Mouse (Mus musculus) testis, adult 2 months (tissue): ENCODE data around the gene Il20ra.

Experiments used
- CTCF ChIP-seq: fragments of 200-500 bp; IDR thresholded peaks from 2 replicates; pipeline ENCODE4 v1.5.1; 2012; ENCODE audit warnings: low read depth, mild to moderate bottlenecking, inconsistent platforms, low read length, moderate library complexity; ENCODE audit not compliant: control insufficient read depth, insufficient read depth, insufficient replicate concordance
- POLR2A ChIP-seq: fragments of 200-500 bp; IDR thresholded peaks from 2 replicates; pipeline ENCODE4 v1.6.1; 2012; ENCODE audit warnings: low read depth, mild to moderate bottlenecking, inconsistent platforms, low read length, moderate library complexity; ENCODE audit not compliant: control insufficient read depth

DNA sequence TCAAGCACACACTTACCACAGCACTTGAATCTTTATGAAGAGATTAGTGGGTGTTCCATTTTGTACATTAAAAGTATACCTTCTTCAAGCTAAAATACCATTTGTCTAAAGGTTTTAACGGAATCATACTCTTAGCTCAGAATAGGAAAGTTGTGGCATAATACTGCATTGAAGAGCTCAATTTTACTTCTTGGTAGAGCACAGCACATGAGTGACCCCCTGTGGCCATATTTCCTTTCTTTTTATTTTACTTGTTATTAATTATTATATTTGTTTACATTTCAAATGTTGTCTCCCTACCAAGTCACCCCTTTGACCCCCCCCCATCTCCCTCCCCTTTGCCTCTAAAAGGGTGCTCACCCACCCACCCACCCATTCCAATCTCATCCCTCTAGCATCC lies 39.2 kb upstream of the Il20ra start:
- TF ChIP-seq CTCF (no peak), POLR2A (no peak)
